Mouse (Mus musculus): ENCODE measurements around the gene Pam16. TPM values are rescaled to one million over a fixed set of nuclear protein-coding genes. Genes with fewer than 3 reads are reported as not detected.

The Pam16 gene
- 174 and 193 TPM in 2 replicates for polyA plus RNA-seq (2014; fragmentation: Nextera tagmentation; extraction: Ambion mirVana)

DNA sequence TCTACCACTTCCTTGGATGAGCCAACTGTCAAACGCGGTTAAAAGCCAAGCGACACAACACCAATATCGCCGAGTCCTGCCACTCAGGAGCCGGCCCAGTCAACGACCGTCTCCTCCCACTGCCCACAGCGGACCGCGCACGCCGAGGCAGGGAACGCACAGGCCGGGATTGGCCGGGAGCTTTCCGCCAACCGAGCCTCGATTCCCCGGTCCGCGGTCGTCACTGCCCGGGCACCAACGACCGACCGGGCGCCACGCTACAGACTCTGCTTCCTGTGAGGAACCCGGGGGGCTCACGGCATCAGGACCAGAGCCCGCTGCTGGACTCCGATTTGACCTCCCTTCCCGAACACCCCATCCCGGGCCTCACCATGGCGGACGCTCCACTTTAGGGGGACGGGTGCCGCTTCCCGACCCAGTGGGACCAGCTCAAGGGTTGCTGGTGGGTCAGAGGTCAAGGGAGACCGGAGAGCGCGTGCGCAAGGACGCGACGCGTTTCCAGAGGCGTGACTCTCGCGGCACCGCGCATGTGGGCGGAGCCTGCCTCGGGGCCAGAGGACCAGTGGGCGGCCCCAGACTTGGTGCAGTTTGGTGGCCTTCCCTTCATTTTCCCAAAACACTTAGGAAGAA lies at the start of gene Pam16:
Pam16 (minus strand) TSS at position 508 of the 630 bp plus-strand sequence.
- Histone ChIP-seq H3K4me3 (replicated peaks; ENCODE audit: low read length) (peak within 1 kb of the TSS; percentile 77), H3K4me1 (replicated peaks; ENCODE audit: control insufficient read depth, insufficient read depth, low read length) (peaks cover 17% of the 10 kb centered on the region), H3K9ac (peak within 1 kb of the TSS; percentile 89), H3K27me3 (ENCODE audit: control insufficient read depth, insufficient read depth, low read length) (no peaks in the 10 kb centered on the region), H3K36me3 (replicated peaks; ENCODE audit: control insufficient read depth, insufficient read depth) (peaks cover 19% of the 10 kb centered on the region; the same call in 1 of the 2 replicates), H3K9me3 (ENCODE audit: control insufficient read depth, low read length) (no peaks in the 10 kb centered on the region), H3K27ac (peak within 1 kb of the TSS; percentile 89), H3K4me2 (replicated peaks) (peak within 1 kb of the TSS; percentile 70)
- ATAC-seq (ENCODE audit: low FRiP score) (peak; percentile 91), DNase-seq (ENCODE audit: low spot score) (peak; percentile 93)
- WGBS: under 1% methylated on average over 56 of the region's 56 CpGs

DNA sequence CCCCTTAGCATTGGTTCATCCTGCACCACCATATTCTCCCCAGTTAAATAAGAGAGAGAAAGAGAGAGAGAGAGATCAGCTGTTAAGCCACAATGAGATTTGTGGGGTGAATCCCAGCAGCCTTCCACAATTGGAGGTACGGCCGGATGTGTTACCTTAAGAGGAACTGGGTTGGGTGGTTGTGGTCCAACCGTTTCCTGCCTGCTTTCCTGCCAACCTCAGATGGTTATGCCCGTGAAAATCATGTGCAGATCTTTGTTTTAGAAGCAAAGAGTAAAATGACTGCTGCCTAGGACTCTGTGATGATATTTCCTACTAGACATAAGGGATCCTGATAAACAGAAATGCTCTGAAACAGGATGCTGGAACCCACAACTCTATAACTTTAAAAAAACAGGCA lies 49.3 kb upstream of the Pam16 start:
- H3K4me1 ChIP-seq (replicated peaks; ENCODE audit: control insufficient read depth, insufficient read depth, low read length): peaks cover 7% of the 10 kb centered on the region
- no peak overlapping the region for H3K27ac ChIP-seq
- H3K4me3 ChIP-seq (replicated peaks; ENCODE audit: low read length): no peak overlapping the region
- H3K9me3 ChIP-seq (ENCODE audit: control insufficient read depth, low read length): no peaks in the 10 kb centered on the region
- H3K4me2 ChIP-seq (replicated peaks): no peak overlapping the region
- WGBS: 84% methylated on average over 4 of the region's 4 CpGs
- DNase-seq (ENCODE audit: low spot score): no peak
- no peak for ATAC-seq (ENCODE audit: low FRiP score)
- H3K36me3 ChIP-seq (replicated peaks; ENCODE audit: control insufficient read depth, insufficient read depth): peaks cover 47% of the 10 kb centered on the region
- H3K27me3 ChIP-seq (ENCODE audit: control insufficient read depth, insufficient read depth, low read length): no peaks in the 10 kb centered on the region
- H3K9ac ChIP-seq: no peak overlapping the region

DNA sequence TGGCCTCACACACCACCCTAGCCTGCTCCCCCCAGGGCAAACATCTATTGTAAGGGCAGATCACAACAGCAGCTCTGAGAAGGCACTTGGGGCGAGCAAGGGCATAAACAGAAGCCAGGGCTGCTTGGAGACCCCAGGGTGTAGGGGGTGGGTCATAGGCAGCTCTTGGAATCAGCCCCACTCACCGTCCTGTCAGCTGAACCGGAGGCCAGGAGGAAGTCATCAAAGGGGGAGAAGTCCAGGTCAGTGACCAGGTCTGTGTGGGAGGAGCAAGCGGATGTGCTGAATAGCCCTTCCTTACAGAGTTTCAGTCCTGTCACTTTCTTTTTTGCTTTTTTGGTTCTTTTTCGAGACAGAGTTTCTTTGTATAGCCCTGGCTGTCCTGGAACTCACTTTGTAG lies 45.5 kb upstream of the Pam16 start:
- Histone ChIP-seq H3K9me3 (ENCODE audit: control insufficient read depth, low read length) (no peaks in the 10 kb centered on the region), H3K9ac (no peak overlapping the region), H3K27ac (no peak overlapping the region), H3K36me3 (replicated peaks; ENCODE audit: control insufficient read depth, insufficient read depth) (peaks cover 68% of the 10 kb centered on the region), H3K27me3 (ENCODE audit: control insufficient read depth, insufficient read depth, low read length) (no peaks in the 10 kb centered on the region), H3K4me1 (replicated peaks; ENCODE audit: control insufficient read depth, insufficient read depth, low read length) (no peaks in the 10 kb centered on the region), H3K4me3 (replicated peaks; ENCODE audit: low read length) (no peak overlapping the region), H3K4me2 (replicated peaks) (no peak overlapping the region)
- no peak for DNase-seq (ENCODE audit: low spot score)
- no peak for ATAC-seq (ENCODE audit: low FRiP score)
- 81% methylated on average over 5 of the region's 5 CpGs for WGBS

DNA sequence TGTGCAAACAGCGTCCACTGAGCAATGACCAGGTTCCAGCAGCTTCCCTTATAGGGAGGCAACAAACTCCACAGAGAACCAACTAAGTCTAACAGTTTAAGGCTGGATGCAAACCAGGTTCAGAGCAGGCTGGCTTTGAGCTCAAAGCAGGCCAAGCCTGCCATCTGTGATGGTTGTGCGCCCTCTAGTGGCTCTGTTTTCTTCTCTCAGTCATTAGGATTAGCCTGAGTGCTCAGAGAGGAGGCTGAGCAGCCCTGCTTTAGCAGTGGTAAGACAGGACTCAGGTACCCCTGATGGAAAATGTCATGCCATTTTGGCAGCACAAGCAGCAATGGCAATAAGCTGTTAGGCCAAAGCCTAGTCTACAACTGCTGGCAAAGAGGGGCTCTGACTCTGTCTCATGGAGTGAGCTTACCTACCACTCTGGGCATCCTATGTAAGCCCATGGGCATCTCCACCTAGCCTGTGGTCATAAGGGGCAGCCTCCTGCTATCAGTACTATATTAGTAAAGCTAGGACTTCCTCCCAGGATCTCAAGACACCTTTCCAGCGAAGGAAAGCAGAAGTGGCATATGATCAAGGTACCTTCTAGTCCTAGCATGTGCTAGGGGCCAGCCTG lies 42.5 kb upstream of the Pam16 start:
- H3K27me3 ChIP-seq (ENCODE audit: control insufficient read depth, insufficient read depth, low read length): no peaks in the 10 kb centered on the region
- DNase-seq (ENCODE audit: low spot score) (peak; percentile 98), ATAC-seq (ENCODE audit: low FRiP score) (peak; percentile 64; the same call in 1 of the 2 replicates)
- H3K4me2 ChIP-seq (replicated peaks): no peak overlapping the region
- no peaks in the 10 kb centered on the region for H3K9me3 ChIP-seq (ENCODE audit: control insufficient read depth, low read length)
- 20% methylated on average over 3 of the region's 3 CpGs for WGBS
- no peaks in the 10 kb centered on the region for H3K4me1 ChIP-seq (replicated peaks; ENCODE audit: control insufficient read depth, insufficient read depth, low read length)
- no peak overlapping the region for H3K27ac ChIP-seq
- H3K36me3 ChIP-seq (replicated peaks; ENCODE audit: control insufficient read depth, insufficient read depth): peaks cover 67% of the 10 kb centered on the region
- no peak overlapping the region for H3K4me3 ChIP-seq (replicated peaks; ENCODE audit: low read length)
- H3K9ac ChIP-seq: no peak overlapping the region

DNA sequence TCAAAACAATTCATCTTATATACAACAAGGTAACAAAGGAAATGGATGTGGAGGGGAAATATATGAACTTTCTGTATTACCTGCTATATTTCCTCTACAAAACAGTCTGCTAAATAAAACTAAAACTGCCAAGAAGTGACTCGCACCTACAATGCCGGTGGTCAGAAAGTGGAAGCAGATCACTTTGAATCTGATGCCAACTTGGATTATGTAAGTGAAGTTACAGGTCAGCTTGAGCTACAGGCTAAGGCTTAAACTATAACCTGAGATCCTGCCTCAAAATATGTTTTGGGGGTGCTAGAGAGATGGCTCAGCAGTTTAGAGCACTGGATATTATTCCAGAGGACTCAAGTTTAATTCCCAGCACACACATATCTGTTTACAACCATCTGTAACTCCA lies 40.9 kb upstream of the Pam16 start:
- Histone ChIP-seq H3K27me3 (ENCODE audit: control insufficient read depth, insufficient read depth, low read length) (no peaks in the 10 kb centered on the region), H3K4me1 (replicated peaks; ENCODE audit: control insufficient read depth, insufficient read depth, low read length) (no peaks in the 10 kb centered on the region), H3K27ac (no peak overlapping the region), H3K4me3 (replicated peaks; ENCODE audit: low read length) (no peak overlapping the region), H3K4me2 (replicated peaks) (no peak overlapping the region), H3K9me3 (ENCODE audit: control insufficient read depth, low read length) (no peaks in the 10 kb centered on the region), H3K36me3 (replicated peaks; ENCODE audit: control insufficient read depth, insufficient read depth) (peaks cover 72% of the 10 kb centered on the region), H3K9ac (no peak overlapping the region)
- WGBS: 98% methylated on average over 2 of the region's 2 CpGs
- DNase-seq (ENCODE audit: low spot score) (no peak), ATAC-seq (ENCODE audit: low FRiP score) (no peak)

DNA sequence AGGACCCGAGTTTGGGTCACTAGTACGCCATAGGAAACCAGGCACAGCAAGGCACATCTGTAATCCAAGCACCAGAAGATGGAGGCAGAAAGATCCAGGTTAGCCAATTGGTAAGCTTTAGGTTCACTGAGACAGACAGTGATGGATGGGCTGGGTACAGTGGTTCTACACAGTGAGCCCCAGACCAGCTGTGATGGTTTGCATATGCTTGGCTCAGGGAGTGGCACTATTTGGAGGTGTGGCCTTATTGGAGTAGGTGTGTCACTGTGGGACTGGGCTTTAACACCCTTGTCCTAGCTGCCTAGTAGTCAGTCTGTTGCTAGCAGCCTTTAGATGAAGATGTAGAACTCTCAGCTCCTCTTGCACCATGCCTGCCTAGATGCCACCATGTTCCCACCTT lies 39.0 kb upstream of the Pam16 start:
- DNase-seq (ENCODE audit: low spot score): no peak
- Histone ChIP-seq H3K36me3 (replicated peaks; ENCODE audit: control insufficient read depth, insufficient read depth) (peaks cover 61% of the 10 kb centered on the region), H3K27ac (no peak overlapping the region), H3K27me3 (ENCODE audit: control insufficient read depth, insufficient read depth, low read length) (no peaks in the 10 kb centered on the region), H3K9me3 (ENCODE audit: control insufficient read depth, low read length) (no peaks in the 10 kb centered on the region), H3K4me1 (replicated peaks; ENCODE audit: control insufficient read depth, insufficient read depth, low read length) (0 out of 2 replicates have a peak, but pooled peaks cover 6% of the 10 kb centered on the region), H3K4me2 (replicated peaks) (no peak overlapping the region), H3K9ac (no peak overlapping the region), H3K4me3 (replicated peaks; ENCODE audit: low read length) (no peak overlapping the region)
- WGBS: 84% methylated on average over 2 of the region's 2 CpGs
- no peak for ATAC-seq (ENCODE audit: low FRiP score)

DNA sequence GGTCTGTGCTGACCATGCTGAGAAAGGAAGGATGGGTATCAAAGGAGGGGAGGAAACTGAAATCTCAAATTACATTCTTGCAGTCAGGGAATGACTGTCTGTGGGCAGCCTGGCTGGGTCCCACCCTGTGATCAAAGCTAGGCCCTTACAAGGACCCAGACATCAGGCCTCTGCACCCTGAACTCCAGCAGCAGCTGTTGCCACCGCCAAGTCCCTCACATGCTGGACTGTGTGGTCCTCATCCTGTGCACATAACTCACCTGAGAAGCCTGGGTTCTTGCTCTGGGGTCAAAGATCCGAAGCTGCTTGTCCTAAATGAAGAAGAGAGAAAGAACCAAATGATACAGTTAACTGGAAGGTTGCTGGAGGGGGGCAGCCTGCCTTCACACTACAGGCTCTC lies 36.8 kb upstream of the Pam16 start:
- WGBS: 70% methylated on average over 2 of the region's 2 CpGs
- 0 out of 2 replicates have a peak, but pooled peaks cover 8% of the 10 kb centered on the region for H3K4me1 ChIP-seq (replicated peaks; ENCODE audit: control insufficient read depth, insufficient read depth, low read length)
- ATAC-seq (ENCODE audit: low FRiP score) (no peak), DNase-seq (ENCODE audit: low spot score) (no peak)
- H3K4me3 ChIP-seq (replicated peaks; ENCODE audit: low read length): no peak overlapping the region
- H3K9ac ChIP-seq: no peak overlapping the region
- no peak overlapping the region for H3K4me2 ChIP-seq (replicated peaks)
- H3K27ac ChIP-seq: no peak overlapping the region
- H3K36me3 ChIP-seq (replicated peaks; ENCODE audit: control insufficient read depth, insufficient read depth): peaks cover 49% of the 10 kb centered on the region
- H3K27me3 ChIP-seq (ENCODE audit: control insufficient read depth, insufficient read depth, low read length): no peaks in the 10 kb centered on the region
- no peaks in the 10 kb centered on the region for H3K9me3 ChIP-seq (ENCODE audit: control insufficient read depth, low read length)

DNA sequence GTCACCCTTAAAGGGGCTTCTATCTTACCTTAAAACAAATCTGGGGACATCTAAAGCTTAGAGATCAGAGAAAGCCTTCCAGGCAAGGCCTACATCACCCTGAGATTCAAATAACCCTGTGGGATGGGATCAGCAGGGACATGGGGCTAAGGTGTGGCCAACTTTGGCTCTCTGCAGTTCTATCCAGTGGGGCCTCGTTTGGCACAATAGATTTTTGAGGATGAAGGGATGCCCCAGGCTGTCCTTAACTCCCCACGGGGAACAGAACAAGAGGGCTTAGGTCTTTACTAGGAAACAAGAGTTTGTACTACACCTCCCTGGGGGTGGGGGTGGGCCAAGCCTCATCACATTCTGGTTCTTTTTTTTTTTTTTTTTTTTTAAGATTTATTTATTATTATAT lies 34.5 kb upstream of the Pam16 start:
- Histone ChIP-seq H3K27me3 (ENCODE audit: control insufficient read depth, insufficient read depth, low read length) (no peaks in the 10 kb centered on the region), H3K9me3 (ENCODE audit: control insufficient read depth, low read length) (no peaks in the 10 kb centered on the region), H3K4me3 (replicated peaks; ENCODE audit: low read length) (no peak overlapping the region), H3K27ac (0 out of 2 replicates have a peak overlapping the region, but pooled peaks have one; percentile 38), H3K4me2 (replicated peaks) (no peak overlapping the region), H3K36me3 (replicated peaks; ENCODE audit: control insufficient read depth, insufficient read depth) (peaks cover 42% of the 10 kb centered on the region), H3K4me1 (replicated peaks; ENCODE audit: control insufficient read depth, insufficient read depth, low read length) (0 out of 2 replicates have a peak, but pooled peaks cover 8% of the 10 kb centered on the region), H3K9ac (no peak overlapping the region)
- no peak for ATAC-seq (ENCODE audit: low FRiP score)
- DNase-seq (ENCODE audit: low spot score): no peak
- 26% methylated on average over 2 of the region's 2 CpGs for WGBS

DNA sequence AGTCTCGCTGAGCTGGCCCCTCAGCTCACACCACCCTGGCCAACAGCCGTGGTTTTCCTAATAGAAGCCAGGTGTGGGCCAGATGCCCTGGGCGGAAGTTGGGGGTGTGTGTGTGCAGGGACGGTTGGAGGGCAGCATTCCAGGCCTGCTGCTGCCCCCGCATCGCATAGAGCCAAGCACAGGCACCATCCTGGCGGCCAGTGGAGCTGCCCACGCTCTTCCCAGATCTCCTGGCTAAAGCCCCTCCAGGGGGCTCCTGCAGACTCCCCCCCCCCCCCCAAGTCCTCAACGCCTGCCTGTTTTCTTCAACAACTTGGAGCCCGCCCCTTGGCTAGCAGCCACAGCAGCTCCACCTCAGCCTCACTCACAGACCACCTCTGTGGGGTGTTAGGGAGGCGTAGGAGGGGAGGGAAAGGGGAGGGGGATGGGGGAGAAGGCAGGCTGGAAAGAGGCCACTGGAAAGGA lies 34.0 kb upstream of the Pam16 start:
- H3K4me3 ChIP-seq (replicated peaks; ENCODE audit: low read length): no peak overlapping the region
- H3K4me1 ChIP-seq (replicated peaks; ENCODE audit: control insufficient read depth, insufficient read depth, low read length): 0 out of 2 replicates have a peak, but pooled peaks cover 8% of the 10 kb centered on the region
- no peak overlapping the region for H3K4me2 ChIP-seq (replicated peaks)
- peak overlapping the region; percentile 21; the same call in 1 of the 2 replicates for H3K27ac ChIP-seq
- H3K9me3 ChIP-seq (ENCODE audit: control insufficient read depth, low read length): no peaks in the 10 kb centered on the region
- WGBS: 23% methylated on average over 11 of the region's 11 CpGs
- peaks cover 44% of the 10 kb centered on the region for H3K36me3 ChIP-seq (replicated peaks; ENCODE audit: control insufficient read depth, insufficient read depth)
- H3K9ac ChIP-seq: no peak overlapping the region
- ATAC-seq (ENCODE audit: low FRiP score): peak; percentile 58; the same call in 1 of the 2 replicates
- no peak for DNase-seq (ENCODE audit: low spot score)
- no peaks in the 10 kb centered on the region for H3K27me3 ChIP-seq (ENCODE audit: control insufficient read depth, insufficient read depth, low read length)

Data from hindbrain, embryonic 14.5 days (tissue).